Mouse (Mus musculus) gastrocnemius, postnatal 36 days (tissue): ENCODE measurements around the gene Actr5. TPM values are rescaled to one million over a fixed set of nuclear protein-coding genes. Genes with fewer than 3 reads are reported as not detected.
A peak's percentile ranks its signal among the peaks of the same experiment; 100 is the strongest.

Source experiments
- DNase-seq, 2 experiments: peaks; one replicate each; pipeline ENCODE4 v3.0.0; 2022
- intact Hi-C: fragments of 180-260 bp; cut with DNase I; formaldehyde crosslinking; loops from one replicate; pipeline ENCODE4 v1.15.1; 2025
- total RNA-seq, 2 experiments: library from RNA; stranded (reverse); gene quantifications; 2 replicates each; pipeline ENCODE4 v1.2.3; 2021

Gene Actr5
- total RNA-seq, 2 experiments from 2014 or later, result 2.4 to 3.6 TPM

DNA sequence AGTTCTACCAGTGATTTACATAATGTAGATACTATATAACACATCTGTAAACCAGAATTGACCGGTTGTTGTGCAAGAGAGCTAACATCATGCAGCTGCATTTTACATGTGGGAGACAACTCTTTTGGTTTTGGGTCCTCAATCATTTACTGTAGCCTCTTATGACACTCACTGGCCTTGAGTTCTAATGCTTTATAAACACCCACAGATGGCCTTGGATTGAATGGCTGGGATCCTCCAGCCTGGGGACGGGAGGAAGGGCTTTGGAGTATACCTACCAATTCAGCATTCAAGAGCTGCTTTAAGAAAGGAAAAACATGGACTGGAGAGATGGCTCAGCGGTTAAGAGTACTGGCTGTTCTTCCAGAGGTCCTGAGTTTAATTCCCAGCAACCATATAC, 34.7 kb downstream of the Actr5 start:
- DNase-seq, result no peak
- intact Hi-C loops, result no loop called here

DNA sequence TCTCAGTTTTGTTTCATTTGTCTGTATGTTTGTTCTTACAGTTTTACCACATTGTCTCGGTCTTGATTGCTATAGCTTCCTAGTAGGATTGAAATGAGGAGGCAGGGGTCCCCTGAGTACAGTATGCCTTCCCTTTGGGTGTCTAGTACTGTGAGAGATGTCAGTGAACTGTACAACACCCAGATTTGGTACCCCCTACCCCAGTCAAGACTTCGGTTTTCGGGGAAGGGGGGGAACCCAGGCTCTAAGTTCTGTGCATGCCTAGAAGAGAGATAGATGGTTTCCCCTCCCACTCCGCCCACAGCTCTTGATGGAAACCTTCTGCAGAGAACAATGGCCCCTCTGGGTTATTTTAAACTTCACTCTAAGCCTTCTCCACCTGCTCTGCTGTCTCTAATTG, 40.4 kb downstream of the Actr5 start, which contains the start of gene Ppp1r16b:
TSS of gene Ppp1r16b (plus strand) at position 301 of the 400 bp plus-strand sequence.
- DNase-seq, result no peak
- intact Hi-C loops, result loop anchor here (5.0 kb wide), 1 partner anchor 77 kb away; no protein-coding TSS in a partner anchor

DNA sequence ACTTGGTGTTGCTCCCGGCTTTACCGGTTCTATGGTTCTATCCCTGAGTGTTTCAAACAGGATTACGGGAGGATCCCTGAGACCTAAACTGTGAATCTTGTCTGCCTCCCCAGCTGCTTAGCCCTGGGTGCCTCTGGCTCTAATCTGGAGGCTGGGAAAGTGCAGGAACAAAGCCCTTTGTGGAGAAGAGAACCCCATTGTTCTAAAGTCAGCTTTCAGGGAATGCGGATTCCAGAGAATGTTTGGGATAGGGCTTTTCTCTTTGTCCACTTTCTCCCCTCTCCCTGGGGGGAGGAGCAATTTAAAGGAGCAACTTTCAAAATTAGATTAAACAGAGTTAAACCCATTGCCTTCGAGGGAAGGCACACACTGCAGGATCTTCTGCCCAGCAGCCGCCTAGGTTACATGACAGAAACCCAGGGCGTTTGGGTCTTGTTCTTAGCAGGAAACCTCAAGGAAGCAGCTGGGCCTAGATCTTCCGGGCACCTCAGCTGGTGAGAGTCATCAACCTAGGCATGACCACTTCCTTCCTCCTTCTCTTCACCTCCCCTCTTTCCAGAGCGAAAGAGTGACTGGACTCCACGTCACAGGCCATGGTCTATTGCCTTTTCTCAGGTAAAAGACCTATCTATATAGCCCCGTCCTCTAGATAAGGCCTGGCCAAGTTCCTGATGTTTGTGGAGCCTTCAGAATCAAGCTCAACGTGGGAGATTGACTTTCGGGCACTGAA, 41.5 kb downstream of the Actr5 start:
- no peak for DNase-seq
- intact Hi-C loops, result loop anchor here (5.0 kb wide), 1 partner anchor 76 kb away; no protein-coding TSS in a partner anchor

DNA sequence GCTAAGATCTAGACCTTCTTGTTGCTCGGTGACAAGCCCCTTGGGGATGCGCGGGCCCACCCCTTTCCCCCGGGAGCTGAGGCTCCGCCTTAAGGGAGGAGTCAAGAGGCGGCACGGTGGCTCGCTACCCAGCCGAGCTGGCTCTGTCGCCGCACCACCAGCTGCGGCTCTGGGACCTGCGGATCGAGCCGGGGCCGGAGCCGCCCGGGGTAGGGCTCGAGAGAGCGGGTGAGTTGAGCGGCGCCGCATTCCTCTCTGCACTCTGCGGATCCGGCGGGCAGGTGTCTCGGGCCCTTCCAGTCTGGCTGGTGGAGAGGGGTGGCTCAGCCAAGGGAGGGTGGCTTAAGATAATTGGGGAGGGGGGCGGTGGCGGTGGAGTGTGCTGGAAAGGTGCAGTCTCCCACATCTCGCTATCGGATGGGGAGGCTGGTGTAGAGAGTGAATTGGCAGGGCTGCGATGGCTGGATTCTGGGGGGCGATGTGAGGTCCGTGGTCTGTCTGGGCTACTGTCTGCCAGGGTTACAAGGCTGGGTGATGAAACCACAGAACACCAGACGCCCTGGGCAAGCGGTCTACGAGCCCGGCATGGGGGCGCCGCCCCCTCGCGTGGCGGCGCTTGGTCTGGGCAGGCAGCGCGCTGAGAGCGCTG, 42.5 kb downstream of the Actr5 start:
- peak; percentile 15 to 26 for DNase-seq
- intact Hi-C loops, result loop anchor here (5.0 kb wide), 1 partner anchor 75 kb away; no protein-coding TSS in a partner anchor

DNA sequence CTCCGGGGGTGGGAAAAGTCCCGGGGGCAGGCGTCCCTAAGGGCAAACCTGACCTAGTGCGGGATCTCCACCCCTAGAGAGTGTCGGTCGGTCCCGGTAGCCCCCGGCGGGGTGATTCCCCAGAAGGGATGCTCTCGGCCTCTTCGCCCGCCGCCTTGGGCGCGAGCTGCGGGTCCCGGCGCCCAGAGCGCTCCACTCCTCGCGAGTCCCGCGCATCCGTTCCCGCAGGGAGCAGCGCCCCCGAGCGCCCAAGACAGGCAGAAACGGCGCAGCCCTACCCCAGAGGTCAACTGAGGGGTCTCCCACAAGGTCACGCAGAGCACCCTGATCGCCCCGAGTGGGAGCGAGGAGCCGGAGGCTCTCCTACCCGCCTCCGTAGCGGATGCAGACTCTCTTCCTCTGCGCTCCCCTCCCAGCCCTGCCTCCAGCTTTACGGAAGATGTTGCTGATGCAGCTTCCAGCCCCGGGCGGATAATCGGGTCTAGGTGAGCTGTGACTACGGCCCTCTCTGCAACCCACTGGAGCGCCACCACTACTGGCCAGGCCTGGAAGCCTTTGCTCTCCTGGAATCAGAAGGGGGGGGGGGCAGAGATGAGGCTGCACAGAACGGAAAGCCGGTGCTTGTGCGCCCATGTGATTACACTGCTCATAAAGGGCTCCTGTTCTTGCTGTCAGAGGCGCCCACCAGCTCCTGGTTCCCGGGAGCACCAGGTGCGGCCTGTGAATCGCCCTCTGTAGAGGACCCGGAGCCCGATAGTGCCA, 43.2 kb downstream of the Actr5 start:
- DNase-seq, result peak in 1 of 2 experiments; percentile 28
- intact Hi-C loops, result loop anchor here (5.0 kb wide), 1 partner anchor 74 kb away; no protein-coding TSS in a partner anchor

DNA sequence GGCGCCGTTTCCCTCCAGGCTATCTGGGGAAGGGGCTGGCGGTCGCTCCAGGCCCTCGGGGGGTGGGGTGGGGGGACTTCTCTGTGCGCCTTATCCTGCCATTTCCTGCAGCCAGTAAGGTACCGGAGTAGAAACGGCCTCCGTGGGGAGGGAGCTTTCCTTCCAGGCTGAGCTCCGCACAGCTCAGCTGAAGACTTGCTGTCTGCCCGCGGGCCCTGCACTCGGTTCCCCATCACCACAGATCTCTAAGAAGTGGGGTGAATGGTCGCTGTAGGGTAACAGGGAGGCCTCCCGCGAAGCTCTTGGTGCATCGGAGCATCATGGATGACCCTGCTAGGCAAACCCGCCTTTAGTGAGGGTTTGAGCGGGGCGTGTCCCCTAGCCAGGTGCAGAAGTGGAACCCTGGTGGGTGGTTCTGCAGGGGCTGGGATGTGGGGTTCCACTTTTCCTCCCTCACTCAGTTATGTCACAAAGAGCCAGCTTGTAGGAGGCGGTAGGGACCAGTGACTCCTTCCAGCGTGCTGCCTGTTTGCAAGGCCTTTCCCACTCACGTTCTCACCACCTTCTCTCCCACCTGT, 43.8 kb downstream of the Actr5 start:
- no peak for DNase-seq
- intact Hi-C loops, result loop anchor here (5.0 kb wide), 1 partner anchor 74 kb away; no protein-coding TSS in a partner anchor

DNA sequence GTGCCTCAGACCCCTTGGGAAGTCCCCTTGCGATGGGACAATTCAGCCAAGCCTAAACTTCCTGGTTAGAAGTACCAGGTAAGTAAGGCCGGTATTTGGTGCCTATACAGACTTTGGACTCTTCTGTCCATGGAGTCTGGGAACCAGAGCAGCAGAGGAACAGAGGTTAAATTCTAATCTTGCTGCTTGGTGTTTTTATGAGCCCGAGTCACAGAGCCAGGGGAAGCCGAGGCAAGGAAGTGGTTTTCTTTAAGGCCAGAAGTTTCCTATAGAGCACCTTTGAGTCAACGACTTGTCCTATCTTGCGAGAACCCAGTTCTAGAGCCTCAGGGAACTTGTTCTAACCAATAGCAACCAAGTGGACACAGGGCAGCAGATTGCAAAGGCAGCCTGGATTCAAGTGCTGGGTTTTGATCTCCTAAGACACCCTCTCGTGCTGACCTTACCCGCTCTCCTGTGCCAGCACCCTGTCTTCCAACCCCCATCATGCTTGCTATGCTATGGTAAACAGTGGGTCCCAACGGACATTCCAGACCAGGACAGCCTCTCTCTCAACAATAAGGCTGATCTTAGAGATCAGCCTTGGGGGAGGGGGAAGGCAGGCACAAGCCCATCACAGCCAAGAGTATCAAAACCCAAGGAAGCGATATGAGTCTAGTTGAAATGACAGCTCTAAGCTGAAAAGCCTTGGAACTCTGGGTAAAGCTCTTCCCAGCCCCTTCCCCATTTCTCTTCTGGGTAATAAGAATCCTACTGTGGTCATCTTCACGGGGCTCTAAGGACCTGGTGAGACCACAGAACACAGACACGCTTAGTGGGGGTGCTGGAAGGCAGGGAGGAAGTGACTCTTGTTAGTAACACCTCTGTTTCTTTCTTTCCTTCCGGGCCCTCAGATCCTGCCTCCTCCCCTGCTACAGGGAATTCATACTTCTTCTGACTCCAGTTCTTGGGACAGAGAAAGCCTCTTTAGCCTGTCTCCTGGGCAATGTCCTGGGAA, 44.8 kb downstream of the Actr5 start:
- intact Hi-C loops, result loop anchor here (5.0 kb wide), 1 partner anchor 73 kb away; no protein-coding TSS in a partner anchor

DNA sequence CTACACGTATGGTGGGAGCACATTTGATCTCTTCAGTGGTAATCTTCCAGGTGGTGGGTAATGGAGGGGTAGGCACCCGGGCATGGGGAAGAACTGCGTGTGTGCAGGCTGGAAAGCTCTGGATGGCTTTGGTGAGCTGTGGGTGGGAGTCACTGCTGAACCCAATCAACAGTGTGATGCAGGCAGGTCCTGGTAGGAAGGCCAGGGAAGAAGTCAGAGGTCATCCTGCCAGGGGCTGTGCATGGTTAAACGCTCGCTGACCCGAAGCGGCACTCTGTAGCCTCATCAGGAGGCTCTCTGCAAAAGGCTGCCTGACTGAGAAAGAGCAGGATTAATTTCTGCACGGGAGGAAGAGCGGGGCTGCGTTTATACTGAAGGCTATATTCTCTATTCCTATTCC, 45.9 kb downstream of the Actr5 start:
- intact Hi-C loops, result no loop called here
- no peak for DNase-seq

More for the DNA sequence above, 44.8 kb downstream of the Actr5 start:
- no peak for DNase-seq

DNA sequence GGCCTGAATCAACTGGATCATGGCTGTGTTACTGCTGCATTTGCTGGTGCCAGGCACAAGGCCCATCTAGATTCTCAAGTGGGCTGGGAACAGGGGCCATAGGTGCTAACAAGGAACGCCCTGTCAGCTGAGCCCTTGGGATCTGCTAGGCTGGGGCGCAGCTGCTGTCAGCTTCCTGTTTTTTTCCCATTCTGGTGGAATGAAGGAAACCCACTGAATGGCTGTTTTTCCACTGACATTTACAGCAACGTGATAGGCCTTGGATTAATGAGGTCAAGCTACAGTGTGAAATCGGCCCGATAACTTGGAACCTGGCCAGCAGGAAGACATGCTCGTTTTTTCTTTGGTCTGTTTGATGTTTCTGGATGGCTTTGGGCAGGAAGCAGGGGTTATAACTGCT, 48.1 kb downstream of the Actr5 start:
- DNase-seq, result no peak
- intact Hi-C loops, result no loop called here

DNA sequence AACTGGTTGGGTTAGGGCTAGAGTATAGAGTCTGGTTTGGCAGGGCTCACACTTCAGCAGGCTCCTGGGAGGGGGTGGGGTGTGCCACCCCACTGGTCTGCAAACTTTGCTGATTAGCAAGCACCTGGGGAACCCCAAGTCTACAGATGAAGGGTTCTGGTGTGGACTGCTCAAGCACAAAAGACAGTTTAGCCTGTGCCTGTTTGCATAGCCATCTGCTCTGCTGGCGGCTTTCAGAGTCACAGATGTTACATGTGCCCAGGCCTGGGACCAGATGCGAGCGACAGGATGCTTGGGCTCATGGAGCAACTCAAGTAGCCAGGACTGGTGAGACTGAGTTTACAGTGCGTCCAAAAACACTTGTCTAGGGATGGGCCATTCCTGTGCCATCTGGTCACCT, 48.8 kb downstream of the Actr5 start:
- intact Hi-C loops, result no loop called here
- DNase-seq, result no peak

DNA sequence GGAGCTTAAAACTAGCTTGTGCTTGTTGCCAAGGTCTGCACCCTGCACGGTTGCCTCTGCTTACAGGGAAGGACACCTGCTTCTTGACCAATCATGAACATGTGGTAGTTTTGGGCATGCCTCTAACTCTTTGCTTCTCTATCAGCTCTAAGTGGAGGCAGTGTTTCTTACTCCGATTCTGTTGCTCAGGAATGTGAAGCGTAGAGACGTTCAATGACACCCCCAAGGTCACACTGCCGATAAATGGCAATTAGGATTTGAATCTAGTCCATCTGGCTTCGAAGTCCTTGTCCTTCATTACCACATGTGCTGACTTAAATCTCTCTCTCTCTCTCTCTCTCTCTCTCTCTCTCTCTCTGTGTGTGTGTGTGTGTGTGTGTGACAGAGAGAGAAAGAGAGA, 49.4 kb downstream of the Actr5 start:
- intact Hi-C loops, result no loop called here
- no peak for DNase-seq

DNA sequence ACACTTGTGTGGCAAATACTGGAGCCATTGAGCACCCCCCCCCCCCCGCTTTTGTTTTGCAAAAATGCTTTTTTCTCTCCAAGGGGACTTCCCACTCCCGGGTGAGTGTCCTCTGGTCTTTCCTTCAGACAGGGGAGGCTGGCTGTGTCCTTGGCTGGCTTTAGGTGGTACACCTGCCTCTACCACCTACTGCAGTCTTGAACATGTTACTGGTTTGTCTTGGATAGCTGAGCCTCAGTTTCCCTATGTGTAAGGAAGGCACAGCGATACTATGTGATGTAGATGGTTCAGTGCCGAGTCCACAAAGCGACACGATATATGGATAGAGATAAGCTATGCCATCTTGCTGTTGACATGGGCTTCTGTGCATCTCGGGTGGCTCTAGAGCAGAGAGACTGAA, 50.1 kb downstream of the Actr5 start:
- no peak for DNase-seq
- intact Hi-C loops, result no loop called here

DNA sequence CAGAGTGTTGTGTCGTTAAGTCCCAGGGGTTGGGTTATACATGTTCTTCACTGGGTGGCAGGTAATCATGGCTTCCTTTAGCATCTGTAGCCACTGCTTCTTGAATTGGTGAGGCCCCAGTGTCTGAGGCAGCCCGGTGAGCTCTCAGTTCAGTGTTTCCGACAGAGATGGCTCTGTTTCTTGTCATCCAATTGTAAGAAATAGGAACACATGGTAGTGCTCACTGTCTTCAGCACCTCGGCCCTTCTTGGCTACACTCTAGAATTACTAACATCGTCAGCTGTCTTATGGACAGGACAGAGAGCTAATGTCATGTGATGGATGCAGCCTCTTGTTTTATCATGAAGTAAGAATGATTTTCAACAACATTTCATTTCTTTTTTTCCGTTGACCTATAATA, 50.5 kb downstream of the Actr5 start:
- intact Hi-C loops, result no loop called here
- no peak for DNase-seq

DNA sequence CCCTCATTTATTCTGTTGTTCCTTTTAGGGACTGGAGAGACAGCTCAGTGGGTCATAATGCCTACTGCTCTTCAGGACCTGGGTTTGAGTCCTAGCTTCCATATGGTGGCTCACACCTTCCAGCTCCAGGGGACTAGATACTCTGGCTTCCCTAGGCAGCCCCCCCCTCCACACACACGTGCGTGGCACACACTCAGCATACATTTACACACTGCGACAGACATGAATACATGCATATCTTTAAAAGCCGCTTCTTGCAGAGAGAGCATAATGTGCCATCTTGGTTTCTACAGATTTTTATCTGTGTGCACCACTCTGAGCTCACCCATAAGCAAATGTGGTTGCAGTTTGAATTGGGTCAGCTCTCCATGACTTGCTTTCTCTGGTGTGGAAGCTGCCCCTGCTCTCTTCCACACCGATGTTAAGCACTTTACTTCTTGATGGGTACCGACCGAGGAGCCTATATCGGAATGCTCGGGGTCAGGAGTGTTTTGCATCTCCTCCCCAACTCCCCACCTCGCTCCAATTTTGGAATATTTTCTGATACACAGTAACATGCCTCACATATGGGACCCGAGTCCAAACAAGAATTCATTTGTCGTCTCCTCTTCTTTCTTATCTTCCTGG, 51.3 kb downstream of the Actr5 start:
- no peak for DNase-seq
- intact Hi-C loops, result no loop called here

DNA sequence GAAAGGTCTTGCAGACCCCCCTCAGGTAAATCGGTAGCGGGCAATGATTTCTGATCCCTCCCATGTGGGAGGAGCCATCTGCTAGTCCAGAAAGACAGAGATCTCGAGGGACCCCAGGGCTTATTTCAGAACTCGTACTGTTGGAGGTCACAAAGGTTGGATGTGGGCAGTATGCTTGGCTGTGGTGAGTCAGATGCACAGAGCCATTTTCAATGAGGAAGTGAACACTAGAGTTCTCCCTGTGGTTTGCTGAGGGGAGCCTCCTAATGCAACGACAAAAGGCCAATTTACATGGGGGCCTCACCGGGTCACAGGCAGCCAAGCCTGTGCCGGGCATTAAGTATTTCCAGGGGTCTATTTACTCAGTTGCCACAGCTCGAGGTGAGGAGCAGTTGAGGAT, 53.3 kb downstream of the Actr5 start:
- DNase-seq, result no peak
- intact Hi-C loops, result no loop called here

DNA sequence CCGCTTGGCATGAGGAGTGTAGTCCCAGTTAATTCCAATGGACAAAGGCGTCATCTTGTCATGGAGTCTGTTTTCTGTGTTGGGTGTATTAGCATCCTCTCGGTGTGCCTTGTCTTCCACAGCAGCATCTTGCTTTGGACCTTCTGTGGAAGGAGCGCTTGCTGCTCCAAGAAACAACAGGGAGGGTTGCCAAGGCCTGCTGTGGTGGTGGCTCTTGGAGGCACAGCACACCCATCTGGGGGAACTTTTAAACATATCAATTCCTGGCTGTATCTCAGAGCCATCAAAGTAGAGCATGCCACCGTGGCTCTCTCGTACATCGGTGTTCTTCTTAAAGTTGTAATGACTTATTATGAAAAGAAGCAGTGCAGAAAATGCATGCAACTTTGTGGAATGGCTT, 54.4 kb downstream of the Actr5 start:
- no peak for DNase-seq
- intact Hi-C loops, result no loop called here

DNA sequence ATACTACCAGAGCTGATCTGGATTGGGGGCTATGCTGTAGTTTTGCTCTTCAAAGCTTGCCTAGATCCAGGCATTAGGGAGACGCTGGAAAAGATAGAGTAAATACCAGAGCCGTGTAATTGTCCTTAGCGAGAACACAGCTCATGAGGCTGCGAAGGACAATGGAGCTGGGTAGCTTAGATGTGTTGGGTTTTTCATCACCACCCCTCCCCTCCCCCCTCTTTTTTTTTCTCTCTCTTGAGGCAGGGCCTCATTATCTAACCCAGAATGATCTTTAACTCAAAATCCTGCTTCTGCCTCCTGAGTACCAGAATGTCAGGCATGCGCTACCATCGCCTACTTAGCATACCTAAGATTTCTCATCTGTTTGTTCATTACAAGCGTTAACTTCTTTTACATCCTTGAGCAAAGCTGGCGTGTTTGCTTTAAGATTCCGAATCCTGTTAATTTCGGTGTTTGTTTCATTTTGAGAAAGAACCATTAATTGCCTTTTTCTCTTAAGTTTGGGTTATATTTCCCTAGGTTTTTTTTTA, 55.7 kb downstream of the Actr5 start:
- intact Hi-C loops, result no loop called here
- DNase-seq, result no peak

DNA sequence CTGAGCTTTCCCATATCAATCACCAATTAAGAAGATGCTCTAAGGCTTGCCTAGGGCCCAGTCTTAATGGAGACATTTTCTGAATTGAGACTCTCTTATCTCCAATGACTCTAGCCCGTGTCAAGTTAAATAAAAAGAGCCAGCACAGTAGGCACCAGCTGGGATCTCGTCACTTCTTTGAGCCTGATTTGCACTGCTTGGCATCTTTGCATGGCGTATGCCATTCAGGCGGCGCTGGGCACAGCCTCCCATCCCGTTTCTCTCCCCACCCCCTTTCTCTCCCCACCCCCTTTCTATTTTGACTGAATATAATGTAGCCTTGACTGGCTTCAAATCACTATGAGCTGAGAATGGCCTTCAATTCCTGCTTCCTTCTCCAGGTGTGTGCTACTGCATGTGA, 57.0 kb downstream of the Actr5 start:
- intact Hi-C loops, result no loop called here
- DNase-seq, result no peak
